Mouse (Mus musculus): ENCODE results near the gene Psmb3. TPM values are rescaled to one million over a fixed set of nuclear protein-coding genes. Genes with fewer than 3 reads are reported as not detected.

Gene Psmb3
- polyA plus RNA-seq, 1 experiment, result 397 TPM

- H3K36me3 ChIP-seq (ENCODE audit: control insufficient read depth, insufficient read depth, low read length), result peaks cover 10% of the 10 kb centered on the region
- TF ChIP-seq POLR2A (IDR thresholded peaks at IDR 0.05; ENCODE audit: low read depth, low read length) (no peak), CTCF (conservative IDR thresholded peaks at IDR 0.05; ENCODE audit: insufficient read depth, insufficient read length, low read depth, low read length) (no peak)
- no peaks in the 10 kb centered on the region for H3K4me1 ChIP-seq (ENCODE audit: control insufficient read depth, insufficient read depth, low read length)
- H3K4me3 ChIP-seq (ENCODE audit: insufficient read depth, low read depth, low read length), result no peak overlapping the region
- no peak overlapping the region for H3K27ac ChIP-seq (ENCODE audit: insufficient read depth, low read depth, low read length)
- 75% methylated on average over 8 of the region's 8 CpGs for WGBS
- DNase-seq, result no peak
- no peaks in the 10 kb centered on the region for H3K27me3 ChIP-seq (replicated peaks; ENCODE audit: control insufficient read depth, insufficient read depth, low read length)
Observed at GRCm38 (mm10) chr11:97677842-97678241, 25.4 kb upstream of the Psmb3 start.

- Histone ChIP-seq H3K36me3 (ENCODE audit: control insufficient read depth, insufficient read depth, low read length) (peaks cover 10% of the 10 kb centered on the region), H3K4me1 (ENCODE audit: control insufficient read depth, insufficient read depth, low read length) (no peaks in the 10 kb centered on the region), H3K4me3 (ENCODE audit: insufficient read depth, low read depth, low read length) (no peak overlapping the region), H3K27ac (ENCODE audit: insufficient read depth, low read depth, low read length) (no peak overlapping the region), H3K27me3 (replicated peaks; ENCODE audit: control insufficient read depth, insufficient read depth, low read length) (no peaks in the 10 kb centered on the region)
- no peak for TF ChIP-seq POLR2A (IDR thresholded peaks at IDR 0.05; ENCODE audit: low read depth, low read length)
- TF ChIP-seq CTCF (conservative IDR thresholded peaks at IDR 0.05; ENCODE audit: insufficient read depth, insufficient read length, low read depth, low read length), result no peak
- WGBS, result 94% methylated on average over 15 of the region's 15 CpGs
- no peak for DNase-seq
Observed at GRCm38 (mm10) chr11:97678301-97678700, 24.9 kb upstream of the Psmb3 start.

- Histone ChIP-seq H3K4me3 (ENCODE audit: insufficient read depth, low read depth, low read length) (no peak overlapping the region), H3K36me3 (ENCODE audit: control insufficient read depth, insufficient read depth, low read length) (peaks cover 7% of the 10 kb centered on the region; the same call in 1 of the 2 replicates), H3K4me1 (ENCODE audit: control insufficient read depth, insufficient read depth, low read length) (peaks cover 7% of the 10 kb centered on the region; the same call in 1 of the 2 replicates), H3K27me3 (replicated peaks; ENCODE audit: control insufficient read depth, insufficient read depth, low read length) (no peaks in the 10 kb centered on the region), H3K27ac (ENCODE audit: insufficient read depth, low read depth, low read length) (no peak overlapping the region)
- no peak for TF ChIP-seq CTCF (conservative IDR thresholded peaks at IDR 0.05; ENCODE audit: insufficient read depth, insufficient read length, low read depth, low read length)
- no peak for TF ChIP-seq POLR2A (IDR thresholded peaks at IDR 0.05; ENCODE audit: low read depth, low read length)
- 66% methylated on average over 12 of the region's 12 CpGs for WGBS
- no peak for DNase-seq
Observed at GRCm38 (mm10) chr11:97680430-97680829, 22.8 kb upstream of the Psmb3 start.

GRCm38 (mm10) chr11:97682504-97683055, 20.6 kb upstream of the Psmb3 start:
- Histone ChIP-seq H3K36me3 (ENCODE audit: control insufficient read depth, insufficient read depth, low read length) (peaks cover 3% of the 10 kb centered on the region; the same call in 1 of the 2 replicates), H3K27me3 (replicated peaks; ENCODE audit: control insufficient read depth, insufficient read depth, low read length) (no peaks in the 10 kb centered on the region), H3K4me3 (ENCODE audit: insufficient read depth, low read depth, low read length) (no peak overlapping the region), H3K27ac (ENCODE audit: insufficient read depth, low read depth, low read length) (no peak overlapping the region), H3K4me1 (ENCODE audit: control insufficient read depth, insufficient read depth, low read length) (peaks cover 17% of the 10 kb centered on the region)
- no peak for TF ChIP-seq CTCF (conservative IDR thresholded peaks at IDR 0.05; ENCODE audit: insufficient read depth, insufficient read length, low read depth, low read length)
- TF ChIP-seq POLR2A (IDR thresholded peaks at IDR 0.05; ENCODE audit: low read depth, low read length), result no peak
- DNase-seq, result no peak
- WGBS, result 72% methylated on average over 6 of the region's 6 CpGs

- no peak for DNase-seq
- Histone ChIP-seq H3K4me3 (ENCODE audit: insufficient read depth, low read depth, low read length) (no peak overlapping the region), H3K27me3 (replicated peaks; ENCODE audit: control insufficient read depth, insufficient read depth, low read length) (no peaks in the 10 kb centered on the region), H3K27ac (ENCODE audit: insufficient read depth, low read depth, low read length) (no peak overlapping the region), H3K4me1 (ENCODE audit: control insufficient read depth, insufficient read depth, low read length) (peaks cover 17% of the 10 kb centered on the region), H3K36me3 (ENCODE audit: control insufficient read depth, insufficient read depth, low read length) (no peaks in the 10 kb centered on the region)
- 78% methylated on average over 6 of the region's 6 CpGs for WGBS
- TF ChIP-seq POLR2A (IDR thresholded peaks at IDR 0.05; ENCODE audit: low read depth, low read length) (no peak), CTCF (conservative IDR thresholded peaks at IDR 0.05; ENCODE audit: insufficient read depth, insufficient read length, low read depth, low read length) (no peak)
Observed at GRCm38 (mm10) chr11:97684063-97684680, 19.0 kb upstream of the Psmb3 start.

GRCm38 (mm10) chr11:97684766-97685165, 18.4 kb upstream of the Psmb3 start:
- TF ChIP-seq POLR2A (IDR thresholded peaks at IDR 0.05; ENCODE audit: low read depth, low read length) (no peak), CTCF (conservative IDR thresholded peaks at IDR 0.05; ENCODE audit: insufficient read depth, insufficient read length, low read depth, low read length) (no peak)
- peak overlapping the region; percentile 58; the same call in 1 of the 2 replicates for H3K27ac ChIP-seq (ENCODE audit: insufficient read depth, low read depth, low read length)
- no peak overlapping the region for H3K4me3 ChIP-seq (ENCODE audit: insufficient read depth, low read depth, low read length)
- 39% methylated on average over 7 of the region's 7 CpGs for WGBS
- no peaks in the 10 kb centered on the region for H3K27me3 ChIP-seq (replicated peaks; ENCODE audit: control insufficient read depth, insufficient read depth, low read length)
- peak; percentile 25 for DNase-seq
- no peaks in the 10 kb centered on the region for H3K36me3 ChIP-seq (ENCODE audit: control insufficient read depth, insufficient read depth, low read length)
- H3K4me1 ChIP-seq (ENCODE audit: control insufficient read depth, insufficient read depth, low read length), result peaks cover 17% of the 10 kb centered on the region

GRCm38 (mm10) chr11:97685613-97686321, 17.4 kb upstream of the Psmb3 start, which contains the start of gene Cisd3:
Cisd3 (plus strand) TSS chr11:97685826.
- Histone ChIP-seq H3K27ac (ENCODE audit: insufficient read depth, low read depth, low read length) (peak within 1 kb of the TSS; percentile 58), H3K4me3 (ENCODE audit: insufficient read depth, low read depth, low read length) (peak within 1 kb of the TSS; percentile 51), H3K27me3 (replicated peaks; ENCODE audit: control insufficient read depth, insufficient read depth, low read length) (no peaks in the 10 kb centered on the region), H3K4me1 (ENCODE audit: control insufficient read depth, insufficient read depth, low read length) (peaks cover 17% of the 10 kb centered on the region), H3K36me3 (ENCODE audit: control insufficient read depth, insufficient read depth, low read length) (no peaks in the 10 kb centered on the region)
- WGBS, result under 1% methylated on average over 43 of the region's 43 CpGs
- peak; percentile 99 for DNase-seq
- no peak for TF ChIP-seq CTCF (conservative IDR thresholded peaks at IDR 0.05; ENCODE audit: insufficient read depth, insufficient read length, low read depth, low read length)
- TF ChIP-seq POLR2A (IDR thresholded peaks at IDR 0.05; ENCODE audit: low read depth, low read length), result peak; percentile 15
